In genomic region chr2:44920471-44920870, GRCm38 (mm10) we compare ENCODE assay signal across 12 mouse cellular contexts. TPM values are rescaled to one million over a fixed set of nuclear protein-coding genes. Genes with fewer than 3 reads are reported as not detected.
DNase-seq lines count a peak whose midpoint lies in the region; ATAC-seq lines count a peak whose summit lies in the region.
"Had no signal": no experiment of that assay in that cellular context is flagged by ENCODE, and none has a peak within 500 bp of the region (broad histone marks: within the 10 kb centered on the region; RNA-seq: fewer than 3 reads in every experiment).

No protein-coding gene starts in this region.

- ATAC-seq in common myeloid progenitor, adult 5-6 weeks (replicated peaks; ENCODE audit: low read depth, poor library complexity, severe bottlenecking): peak; percentile 51
- peak; percentile 77 for ATAC-seq in megakaryocyte progenitor cell, adult 5-6 weeks (replicated peaks; ENCODE audit: poor library complexity)

- DNase-seq in urinary bladder, postnatal 14 days (ENCODE audit: low spot score): peak; percentile 5
- DNase-seq in urinary bladder, postnatal 4 days (ENCODE audit: low spot score in 2 of 2): no peak
- no peak for DNase-seq in frontal cortex, adult 2 months (ENCODE audit: extremely low spot score in 1 of 2, low spot score in 1 of 2)
- no peak for DNase-seq in right cerebral cortex, postnatal 14 days
- DNase-seq in kidney, postnatal 25 days: no peak
- DNase-seq: adrenal gland, postnatal 10 days; cerebellum, postnatal 25 days; gastrocnemius, postnatal 36 days; kidney, adult 9 months; thymus, postnatal 36 days had no signal

RNA-seq across cellular contexts. Expression of gene Gtdc1, which starts 7.0 kb away (rescaled TPM):
- total RNA-seq in common myeloid progenitor, adult 5-6 weeks (2017): 10.8 and 11.8 TPM in 2 replicates
- 15.5 and 18.6 TPM in 2 replicates for total RNA-seq in megakaryocyte progenitor cell, adult 5-6 weeks (2015)
- 16.9 and 22.2 TPM in 2 replicates for total RNA-seq in megakaryocyte progenitor cell, adult 5-6 weeks (2017)
- polyA plus RNA-seq in frontal cortex, adult 2 months (2012; rRNA removed): 44.6 and 55.9 TPM in 2 replicates
